Mouse (Mus musculus) brain, adult 2 months (tissue): ENCODE data around the gene Gm21970.

Experiments
- DNase-seq: peaks from one replicate; pipeline ENCODE4 v3.0.0; 2011; ENCODE audit warnings: low read depth, low spot score

Gm21970 gene

GRCm38 (mm10) chr16:91401569-91402165, 10.1 kb downstream of the Gm21970 start:
- DNase-seq, result no peak

- no peak for DNase-seq
Measured at GRCm38 (mm10) chr16:91403784-91404183, 12.3 kb downstream of the Gm21970 start.

- DNase-seq, result no peak
Measured at GRCm38 (mm10) chr16:91404187-91404586, 12.7 kb downstream of the Gm21970 start.

- no peak for DNase-seq
Measured at GRCm38 (mm10) chr16:91404828-91405577, 13.5 kb downstream of the Gm21970 start.

GRCm38 (mm10) chr16:91405640-91406584, 14.4 kb downstream of the Gm21970 start, which contains the start of gene Il10rb:
Gene Il10rb (plus strand): TSS chr16:91406164.
- DNase-seq, result peak; percentile 43

GRCm38 (mm10) chr16:91406585-91407220, 15.2 kb downstream of the Gm21970 start:
- DNase-seq, result peak; percentile 20

- DNase-seq, result no peak
Measured at GRCm38 (mm10) chr16:91413102-91413844, 21.8 kb downstream of the Gm21970 start.

GRCm38 (mm10) chr16:91415391-91416189, 24.1 kb downstream of the Gm21970 start:
- DNase-seq, result peak; percentile 36

- DNase-seq, result no peak
Measured at GRCm38 (mm10) chr16:91416357-91416756, 24.8 kb downstream of the Gm21970 start.

GRCm38 (mm10) chr16:91416938-91417337, 25.4 kb downstream of the Gm21970 start:
- DNase-seq, result no peak

- DNase-seq, result no peak
Measured at GRCm38 (mm10) chr16:91418531-91418930, 27.0 kb downstream of the Gm21970 start.

- no peak for DNase-seq
Measured at GRCm38 (mm10) chr16:91425816-91426215, 34.3 kb downstream of the Gm21970 start.

- DNase-seq, result no peak
Measured at GRCm38 (mm10) chr16:91426586-91426985, 35.1 kb downstream of the Gm21970 start.

GRCm38 (mm10) chr16:91427461-91427860, 35.9 kb downstream of the Gm21970 start:
- DNase-seq, result no peak

- no peak for DNase-seq
Measured at GRCm38 (mm10) chr16:91428259-91428865, 36.8 kb downstream of the Gm21970 start.

- no peak for DNase-seq
Measured at GRCm38 (mm10) chr16:91432720-91433328, 41.3 kb downstream of the Gm21970 start.

- no peak for DNase-seq
Measured at GRCm38 (mm10) chr16:91433329-91433933, 41.9 kb downstream of the Gm21970 start.

- no peak for DNase-seq
Measured at GRCm38 (mm10) chr16:91434119-91434518, 42.6 kb downstream of the Gm21970 start.

- no peak for DNase-seq
Measured at GRCm38 (mm10) chr16:91438081-91438480, 46.6 kb downstream of the Gm21970 start.
